Mouse (Mus musculus): ENCODE measurements around the gene Ppp1r13b.

Ppp1r13b gene

GRCm38 (mm10) chr12:111790631-111791030, 117.3 kb downstream of the Ppp1r13b start:
- DNase-seq: no peak

GRCm38 (mm10) chr12:111790090-111790489, 117.8 kb downstream of the Ppp1r13b start:
- no peak for DNase-seq

GRCm38 (mm10) chr12:111787015-111787414, 120.9 kb downstream of the Ppp1r13b start:
- DNase-seq: no peak

- DNase-seq: no peak
Measured at GRCm38 (mm10) chr12:111785174-111785573, 122.7 kb downstream of the Ppp1r13b start.

GRCm38 (mm10) chr12:111779544-111779943, 128.4 kb downstream of the Ppp1r13b start:
- no peak for DNase-seq
